Mouse (Mus musculus): ENCODE data around the gene Defb47. TPM values are rescaled to one million over a fixed set of nuclear protein-coding genes. Genes with fewer than 3 reads are reported as not detected.

Defb47 gene
- total RNA-seq (2012; rRNA removed) = not detected in 2 replicates

DNA sequence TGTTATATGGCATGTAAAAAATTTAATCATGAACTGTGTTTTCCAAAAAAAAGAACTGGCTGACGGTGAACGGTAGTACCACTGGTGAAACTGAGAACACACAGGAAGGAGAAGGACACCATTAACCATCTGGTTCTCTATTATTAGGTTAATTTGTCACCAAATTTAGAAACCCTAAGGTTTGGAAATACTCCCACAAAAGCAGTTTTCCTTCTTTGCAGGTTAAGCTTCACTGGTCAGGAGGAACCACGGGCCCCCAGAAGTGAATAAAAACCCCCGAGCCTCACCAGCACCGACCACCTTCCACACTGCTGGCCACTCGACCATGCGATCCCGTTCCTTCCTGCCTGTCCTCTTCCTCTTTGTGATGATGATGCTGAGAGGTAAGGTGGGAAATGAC lies at the start of gene Defb47:
TSS of gene Defb47 (plus strand) at position 301 of the 400 bp plus-strand sequence.
- no peaks in the 10 kb centered on the region for H3K9me3 ChIP-seq (ENCODE audit: control insufficient read depth, insufficient read depth, low read depth, low read length)
- no peaks in the 10 kb centered on the region for H3K4me1 ChIP-seq (ENCODE audit: control insufficient read depth in 2 of 2, insufficient read depth in 2 of 2, low read length in 2 of 2, poor library complexity in 1 of 2)
- no peak within 1 kb of the TSS for H3K9ac ChIP-seq (ENCODE audit: insufficient read depth, low read depth, low read length, poor library complexity, severe bottlenecking)
- no peak within 1 kb of the TSS for H3K4me3 ChIP-seq (ENCODE audit: insufficient read depth in 1 of 2, low read depth in 1 of 2, low read length in 2 of 2, poor library complexity in 1 of 2, severe bottlenecking in 1 of 2)
- in situ Hi-C loops (cut with MboI; ENCODE audit: low sequenced_read_pairs in 2 of 2, unreplicated experiment in 2 of 2) = no loop called here
- no peak for TF ChIP-seq CHD2 (IDR thresholded peaks at IDR 0.05; ENCODE audit: low read depth, low read length)
- no peak for TF ChIP-seq MAFK (IDR thresholded peaks at IDR 0.05; ENCODE audit: insufficient read depth, low read depth, low read length)
- TF ChIP-seq ZNF384 (IDR thresholded peaks at IDR 0.05; ENCODE audit: low read depth, low read length) = no peak
- no peak for TF ChIP-seq HCFC1 (IDR thresholded peaks at IDR 0.05; ENCODE audit: borderline replicate concordance, insufficient read depth, low read length)
- no peak for TF ChIP-seq ZC3H11A (IDR thresholded peaks at IDR 0.05; ENCODE audit: borderline replicate concordance, low read depth, low read length)
- no peak within 1 kb of the TSS for H3K27ac ChIP-seq (ENCODE audit: insufficient read depth, low read depth, low read length, poor library complexity, severe bottlenecking)
- H3K36me3 ChIP-seq (ENCODE audit: control insufficient read depth, insufficient read depth, low read length, poor library complexity, severe bottlenecking) = no peaks in the 10 kb centered on the region
- no peak for DNase-seq (ENCODE audit: low read depth, low spot score)

DNA sequence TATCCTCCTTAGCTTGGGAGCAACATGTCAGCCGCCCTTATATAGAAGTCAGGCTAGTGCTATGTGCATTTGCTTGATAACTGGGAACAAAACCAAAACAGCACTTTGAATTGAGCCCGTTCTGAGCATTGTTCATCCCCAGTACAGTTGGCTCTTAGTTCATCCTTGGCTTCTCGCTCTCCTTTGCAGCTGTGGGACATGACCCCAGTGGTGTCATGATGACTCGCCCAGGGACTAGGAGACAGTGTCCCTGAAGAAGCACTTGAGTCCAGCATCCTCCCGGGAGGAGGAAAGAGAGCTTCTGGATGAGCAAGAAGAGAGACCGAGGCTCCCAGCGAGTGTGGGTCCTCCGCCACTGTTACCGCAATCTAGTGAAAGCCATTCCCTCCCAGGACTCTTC lies 41.8 kb upstream of the Defb47 start:
- H3K4me1 ChIP-seq (ENCODE audit: control insufficient read depth in 2 of 2, insufficient read depth in 2 of 2, low read length in 2 of 2, poor library complexity in 1 of 2) = no peaks in the 10 kb centered on the region
- DNase-seq (ENCODE audit: low read depth, low spot score) = no peak
- in situ Hi-C loops (cut with MboI; ENCODE audit: low sequenced_read_pairs in 2 of 2, unreplicated experiment in 2 of 2) = no loop called here
- no peak for TF ChIP-seq ZNF384 (IDR thresholded peaks at IDR 0.05; ENCODE audit: low read depth, low read length)
- TF ChIP-seq ZC3H11A (IDR thresholded peaks at IDR 0.05; ENCODE audit: borderline replicate concordance, low read depth, low read length) = no peak
- no peak for TF ChIP-seq HCFC1 (IDR thresholded peaks at IDR 0.05; ENCODE audit: borderline replicate concordance, insufficient read depth, low read length)
- TF ChIP-seq MAFK (IDR thresholded peaks at IDR 0.05; ENCODE audit: insufficient read depth, low read depth, low read length) = no peak
- no peak for TF ChIP-seq CHD2 (IDR thresholded peaks at IDR 0.05; ENCODE audit: low read depth, low read length)
- no peak overlapping the region for H3K4me3 ChIP-seq (ENCODE audit: insufficient read depth in 1 of 2, low read depth in 1 of 2, low read length in 2 of 2, poor library complexity in 1 of 2, severe bottlenecking in 1 of 2)
- H3K27ac ChIP-seq (ENCODE audit: insufficient read depth, low read depth, low read length, poor library complexity, severe bottlenecking) = no peak overlapping the region
- H3K36me3 ChIP-seq (ENCODE audit: control insufficient read depth, insufficient read depth, low read length, poor library complexity, severe bottlenecking) = peaks cover 9% of the 10 kb centered on the region; the same call in 1 of the 2 replicates
- no peaks in the 10 kb centered on the region for H3K9me3 ChIP-seq (ENCODE audit: control insufficient read depth, insufficient read depth, low read depth, low read length)
- H3K9ac ChIP-seq (ENCODE audit: insufficient read depth, low read depth, low read length, poor library complexity, severe bottlenecking) = no peak overlapping the region

DNA sequence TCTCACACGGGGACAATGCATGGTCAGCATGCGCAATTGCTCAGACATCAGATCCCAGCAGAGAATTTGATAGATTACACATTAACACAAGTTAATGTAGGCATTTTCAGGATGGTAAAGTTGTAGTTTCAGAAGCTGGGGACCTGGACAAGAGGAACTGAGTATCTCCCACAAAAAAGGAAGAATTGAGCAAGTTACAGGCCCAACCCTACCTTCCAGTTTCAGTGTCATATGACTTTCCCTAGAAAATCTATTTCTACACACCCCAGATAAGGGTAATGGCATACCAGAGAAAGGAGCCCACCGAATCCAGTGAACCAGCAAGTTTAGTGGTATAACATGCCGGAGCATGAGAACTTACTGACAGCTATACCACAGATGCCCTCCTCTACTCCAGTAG lies 34.2 kb upstream of the Defb47 start:
- no peak overlapping the region for H3K27ac ChIP-seq (ENCODE audit: insufficient read depth, low read depth, low read length, poor library complexity, severe bottlenecking)
- H3K9ac ChIP-seq (ENCODE audit: insufficient read depth, low read depth, low read length, poor library complexity, severe bottlenecking) = no peak overlapping the region
- H3K4me3 ChIP-seq (ENCODE audit: insufficient read depth in 1 of 2, low read depth in 1 of 2, low read length in 2 of 2, poor library complexity in 1 of 2, severe bottlenecking in 1 of 2) = no peak overlapping the region
- H3K9me3 ChIP-seq (ENCODE audit: control insufficient read depth, insufficient read depth, low read depth, low read length) = no peaks in the 10 kb centered on the region
- in situ Hi-C loops (cut with MboI; ENCODE audit: low sequenced_read_pairs in 2 of 2, unreplicated experiment in 2 of 2) = no loop called here
- peaks cover 0 to 10% of the 10 kb centered on the region in 2 experiments; a peak in 2 of 4 replicates for H3K4me1 ChIP-seq (ENCODE audit: control insufficient read depth in 2 of 2, insufficient read depth in 2 of 2, low read length in 2 of 2, poor library complexity in 1 of 2)
- no peaks in the 10 kb centered on the region for H3K36me3 ChIP-seq (ENCODE audit: control insufficient read depth, insufficient read depth, low read length, poor library complexity, severe bottlenecking)
- no peak for DNase-seq (ENCODE audit: low read depth, low spot score)
- TF ChIP-seq ZNF384 (IDR thresholded peaks at IDR 0.05; ENCODE audit: low read depth, low read length) (no peak), HCFC1 (IDR thresholded peaks at IDR 0.05; ENCODE audit: borderline replicate concordance, insufficient read depth, low read length) (no peak), ZC3H11A (IDR thresholded peaks at IDR 0.05; ENCODE audit: borderline replicate concordance, low read depth, low read length) (no peak), CHD2 (IDR thresholded peaks at IDR 0.05; ENCODE audit: low read depth, low read length) (no peak), MAFK (IDR thresholded peaks at IDR 0.05; ENCODE audit: insufficient read depth, low read depth, low read length) (no peak)

DNA sequence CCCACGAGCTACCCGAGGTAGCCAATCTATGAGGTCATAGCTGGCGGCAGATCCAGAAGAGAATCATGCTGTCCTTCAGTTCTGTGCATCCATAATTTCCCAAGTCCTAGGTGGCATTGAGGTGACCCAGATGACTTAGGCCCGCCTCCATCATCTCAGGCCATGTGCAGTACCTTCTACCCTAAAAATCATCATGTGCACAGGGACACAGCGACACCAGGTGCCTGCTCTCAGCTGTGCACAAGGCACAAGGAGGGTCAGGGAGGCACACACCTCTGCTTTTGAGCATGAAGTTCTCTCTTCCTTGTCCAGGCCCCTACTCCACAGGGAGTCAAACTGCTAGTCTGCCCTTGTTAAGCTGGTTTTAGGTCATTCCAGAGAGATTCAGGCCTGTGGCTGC lies 32.5 kb upstream of the Defb47 start:
- H3K27ac ChIP-seq (ENCODE audit: insufficient read depth, low read depth, low read length, poor library complexity, severe bottlenecking) = no peak overlapping the region
- DNase-seq (ENCODE audit: low read depth, low spot score) = no peak

More for the DNA sequence above, 32.5 kb upstream of the Defb47 start:
- TF ChIP-seq ZNF384 (IDR thresholded peaks at IDR 0.05; ENCODE audit: low read depth, low read length) (no peak), CHD2 (IDR thresholded peaks at IDR 0.05; ENCODE audit: low read depth, low read length) (no peak), MAFK (IDR thresholded peaks at IDR 0.05; ENCODE audit: insufficient read depth, low read depth, low read length) (no peak), HCFC1 (IDR thresholded peaks at IDR 0.05; ENCODE audit: borderline replicate concordance, insufficient read depth, low read length) (no peak), ZC3H11A (IDR thresholded peaks at IDR 0.05; ENCODE audit: borderline replicate concordance, low read depth, low read length) (no peak)
- Histone ChIP-seq H3K4me1 (ENCODE audit: control insufficient read depth in 2 of 2, insufficient read depth in 2 of 2, low read length in 2 of 2, poor library complexity in 1 of 2) (peaks cover 0 to 10% of the 10 kb centered on the region in 2 experiments; a peak in 2 of 4 replicates), H3K9me3 (ENCODE audit: control insufficient read depth, insufficient read depth, low read depth, low read length) (no peaks in the 10 kb centered on the region), H3K4me3 (ENCODE audit: insufficient read depth in 1 of 2, low read depth in 1 of 2, low read length in 2 of 2, poor library complexity in 1 of 2, severe bottlenecking in 1 of 2) (no peak overlapping the region; a peak in 1 of 4 replicates), H3K9ac (ENCODE audit: insufficient read depth, low read depth, low read length, poor library complexity, severe bottlenecking) (no peak overlapping the region), H3K36me3 (ENCODE audit: control insufficient read depth, insufficient read depth, low read length, poor library complexity, severe bottlenecking) (no peaks in the 10 kb centered on the region)
- in situ Hi-C loops (cut with MboI; ENCODE audit: low sequenced_read_pairs in 2 of 2, unreplicated experiment in 2 of 2) = no loop called here

All from ES-E14 (cell line).